Mouse (Mus musculus) kidney, adult 2 months (tissue): ENCODE measurements around the gene Dcps.

Source experiments
- CTCF ChIP-seq: fragments of 200-500 bp; conservative IDR thresholded peaks from 2 replicates; pipeline ENCODE4 v1.5.1; 2011; ENCODE audit warnings: low read depth, mild to moderate bottlenecking, control low read depth, low read length, moderate library complexity, mixed read lengths; ENCODE audit not compliant: insufficient read depth, insufficient read length
- POLR2A ChIP-seq: fragments of 200-500 bp; IDR thresholded peaks from one replicate; pipeline ENCODE4 v1.6.1; 2011; ENCODE audit warnings: low read depth, low read length, control low read depth

DNA sequence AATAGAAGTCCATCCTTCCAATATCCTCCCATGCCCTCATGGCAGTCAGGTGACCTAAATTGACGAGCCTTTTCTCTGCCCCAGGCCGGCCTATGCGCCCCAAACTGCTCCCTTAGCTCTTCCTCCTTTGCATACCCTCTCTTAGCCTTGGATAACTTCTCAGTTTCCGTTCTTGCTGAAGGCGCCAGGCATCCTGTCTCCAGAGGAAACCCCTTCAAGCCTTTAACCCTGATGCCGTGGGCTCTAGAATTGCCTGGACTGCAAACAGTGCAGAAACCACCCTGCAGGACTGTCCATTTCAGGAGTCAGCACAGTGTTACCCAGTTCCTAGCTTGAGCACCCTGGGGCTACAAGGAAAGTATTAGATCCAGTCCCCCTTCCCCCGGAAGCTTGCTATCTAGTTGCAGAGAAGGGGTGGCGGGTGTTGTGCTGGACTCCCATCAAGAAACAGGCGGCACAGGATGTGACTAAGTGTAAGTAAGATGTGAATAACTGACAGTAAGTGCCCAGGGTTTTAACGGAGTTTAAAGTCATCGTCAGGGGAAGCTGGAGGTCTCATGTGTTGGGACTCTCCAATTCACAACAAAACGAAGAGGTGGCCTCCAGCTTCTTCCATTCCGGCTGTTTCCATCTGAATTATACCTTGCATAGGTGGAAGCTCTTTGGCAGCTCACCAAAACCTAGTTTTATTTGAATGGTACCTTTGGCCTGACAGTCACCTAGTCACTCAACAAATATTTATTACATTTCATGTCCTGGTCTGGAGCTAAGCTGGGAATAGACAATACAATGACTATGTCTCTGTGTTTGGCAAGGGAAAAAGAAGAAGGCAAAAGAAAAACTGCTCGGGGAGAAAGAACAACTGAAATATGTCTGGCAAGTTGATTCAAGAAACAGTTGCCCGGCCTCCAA, 58.2 kb downstream of the Dcps start:
- TF ChIP-seq POLR2A (no peak), CTCF (no peak)
